Mouse (Mus musculus) forebrain, embryonic 11.5 days (tissue): ENCODE measurements around the gene Treml2. TPM values are rescaled to one million over a fixed set of nuclear protein-coding genes. Genes with fewer than 3 reads are reported as not detected.
"Not testable (repeated sequence)": the region's sequence is repeated elsewhere in the genome, so short reads cannot be mapped to it uniquely, and the experiment has no call there.

Experiments
- ATAC-seq: fragments of 200-750 bp; cut with Nextera tagmentation; replicated peaks from 2 replicates; pipeline ENCODE4 v1.8.0; 2017; ENCODE audit warnings: moderate TSS enrichment; ENCODE audit not compliant: low FRiP score
- DNase-seq: peaks from one replicate; pipeline ENCODE4 v3.0.0-alpha.2; 2017; ENCODE audit warnings: low spot score
- H3K27ac ChIP-seq: fragments of 300-500 bp; sonication (generic); 2 replicates; pipeline ENCODE4 v1.5.1; 2014; ENCODE audit warnings: low read depth, low read length
- H3K27me3 ChIP-seq: fragments of 300-500 bp; sonication (generic); 2 replicates; pipeline ENCODE4 v1.6.1; 2014; ENCODE audit warnings: mild to moderate bottlenecking, low read length, mixed read lengths; ENCODE audit not compliant: control insufficient read depth, insufficient read depth
- H3K36me3 ChIP-seq: fragments of 300-500 bp; sonication (generic); 2 replicates; pipeline ENCODE4 v1.6.1; 2014; ENCODE audit warnings: mild to moderate bottlenecking, low read length, moderate library complexity, mixed read lengths; ENCODE audit not compliant: control insufficient read depth, insufficient read depth
- H3K4me1 ChIP-seq: fragments of 300-500 bp; sonication (generic); replicated peaks from 2 replicates; pipeline ENCODE4 v1.6.1; 2014; ENCODE audit warnings: low read length, mixed read lengths; ENCODE audit not compliant: control insufficient read depth, insufficient read depth
- H3K4me2 ChIP-seq: fragments of 300-500 bp; sonication (generic); 2 replicates; pipeline ENCODE4 v1.6.1; 2014; ENCODE audit warnings: low read depth, mild to moderate bottlenecking, low read length, moderate library complexity, mixed read lengths; ENCODE audit not compliant: severe bottlenecking
- H3K4me3 ChIP-seq: fragments of 300-500 bp; sonication (generic); 2 replicates; pipeline ENCODE4 v1.5.1; 2014; ENCODE audit warnings: low read depth, low read length
- H3K9ac ChIP-seq: fragments of 300-500 bp; sonication (generic); 2 replicates; pipeline ENCODE4 v1.6.1; 2014; ENCODE audit warnings: low read length
- H3K9me3 ChIP-seq: fragments of 300-500 bp; sonication (generic); 2 replicates; pipeline ENCODE4 v1.6.1; 2016; ENCODE audit warnings: low read length, mixed read lengths; ENCODE audit not compliant: control insufficient read depth
- WGBS: fragments of 180-500 bp; shearing (Covaris S2); extraction: QIAGEN DNeasy Blood & Tissue Kit; methylation state at CpG from one replicate; pipeline ENCODE4 v1.1.7; 2014; 5-methylcytosine and 5-hydroxymethylcytosine counted together
- polyA plus RNA-seq: library from polyadenylated mRNA; unstranded; fragments of >200 nt; fragmentation: Nextera tagmentation; extraction: Ambion mirVana; gene quantifications from 2 replicates; pipeline ENCODE4 v1.2.1, GENCODE M21; 2014

Gene Treml2
- polyA plus RNA-seq, 1 experiment from 2014 or later, result 0.20 TPM

DNA sequence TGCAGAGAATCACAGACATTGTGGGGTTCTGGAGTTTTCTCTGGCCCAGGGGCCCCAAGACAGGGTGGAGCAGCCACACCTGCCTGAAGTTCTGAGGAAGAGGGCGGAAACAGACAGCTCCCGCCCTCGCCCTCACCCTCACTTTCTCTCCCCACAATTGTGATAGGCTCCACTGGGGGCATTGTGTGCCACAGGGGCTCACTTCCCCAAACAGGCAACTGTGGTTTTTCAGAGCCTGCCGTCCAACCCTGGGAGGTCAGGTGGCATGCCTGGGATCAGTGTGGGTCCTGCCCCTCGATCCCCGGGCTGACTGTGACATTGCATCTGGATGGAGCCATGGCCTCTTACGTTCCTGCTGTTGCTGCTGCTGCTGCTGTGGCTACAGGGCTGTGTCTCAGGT is 901 bp downstream of the Treml2 start:
- Histone ChIP-seq H3K4me2 (no peak overlapping the region), H3K27ac (no peak overlapping the region), H3K4me3 (no peak overlapping the region), H3K36me3 (no peaks in the 10 kb centered on the region), H3K4me1 (no peaks in the 10 kb centered on the region), H3K9me3 (no peaks in the 10 kb centered on the region), H3K27me3 (no peaks in the 10 kb centered on the region), H3K9ac (no peak overlapping the region)
- ATAC-seq (no peak), DNase-seq (no peak)
- 70% methylated on average over 7 of the region's 7 CpGs for WGBS

- H3K27ac ChIP-seq, result no peak overlapping the region
- WGBS, result 82% methylated on average over 9 of the region's 9 CpGs
- no peak for ATAC-seq
- no peak overlapping the region for H3K4me2 ChIP-seq
- H3K4me3 ChIP-seq, result no peak overlapping the region
- H3K9me3 ChIP-seq, result no peaks in the 10 kb centered on the region
- H3K27me3 ChIP-seq, result no peaks in the 10 kb centered on the region
- H3K4me1 ChIP-seq, result no peaks in the 10 kb centered on the region
- H3K9ac ChIP-seq, result no peak overlapping the region
- DNase-seq, result no peak
- H3K36me3 ChIP-seq, result no peaks in the 10 kb centered on the region
Observed at GRCm38 (mm10) chr17:48300861-48301260, 1.6 kb downstream of the Treml2 start.

DNA sequence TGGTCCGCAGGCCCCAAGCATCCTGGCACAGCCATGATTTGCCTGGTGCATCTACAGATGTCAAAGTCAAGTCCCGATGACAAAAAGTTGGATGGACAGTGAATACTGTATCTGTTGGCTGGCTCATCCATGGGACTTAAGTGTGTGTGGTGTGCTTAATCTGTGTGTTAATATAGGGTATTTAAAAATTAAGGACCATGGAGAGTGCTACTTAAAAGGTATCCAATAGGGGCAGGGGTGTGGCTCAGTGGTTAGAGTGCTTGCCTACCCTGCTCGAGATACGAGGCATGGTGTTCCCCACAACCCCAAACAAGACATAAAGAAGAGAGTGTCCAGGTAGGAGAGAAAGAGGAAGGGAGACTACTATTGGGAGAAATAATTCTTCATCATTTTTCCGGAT is 2.5 kb downstream of the Treml2 start:
- H3K4me3 ChIP-seq, result no peak overlapping the region
- no peaks in the 10 kb centered on the region for H3K4me1 ChIP-seq
- H3K9me3 ChIP-seq, result no peaks in the 10 kb centered on the region
- no peak for DNase-seq
- 91% methylated on average over 5 of the region's 5 CpGs for WGBS
- H3K9ac ChIP-seq, result no peak overlapping the region
- no peak overlapping the region for H3K4me2 ChIP-seq
- H3K27ac ChIP-seq, result no peak overlapping the region
- ATAC-seq, result no peak
- H3K36me3 ChIP-seq, result no peaks in the 10 kb centered on the region
- no peaks in the 10 kb centered on the region for H3K27me3 ChIP-seq

- Histone ChIP-seq H3K9me3 (no peaks in the 10 kb centered on the region), H3K36me3 (no peaks in the 10 kb centered on the region), H3K27ac (no peak overlapping the region), H3K4me2 (no peak overlapping the region), H3K4me1 (no peaks in the 10 kb centered on the region), H3K9ac (no peak overlapping the region), H3K4me3 (no peak overlapping the region), H3K27me3 (no peaks in the 10 kb centered on the region)
- DNase-seq (no peak), ATAC-seq (no peak)
- WGBS, result 85% methylated on average over 2 of the region's 2 CpGs
Observed at GRCm38 (mm10) chr17:48312124-48312523, 12.8 kb downstream of the Treml2 start.

DNA sequence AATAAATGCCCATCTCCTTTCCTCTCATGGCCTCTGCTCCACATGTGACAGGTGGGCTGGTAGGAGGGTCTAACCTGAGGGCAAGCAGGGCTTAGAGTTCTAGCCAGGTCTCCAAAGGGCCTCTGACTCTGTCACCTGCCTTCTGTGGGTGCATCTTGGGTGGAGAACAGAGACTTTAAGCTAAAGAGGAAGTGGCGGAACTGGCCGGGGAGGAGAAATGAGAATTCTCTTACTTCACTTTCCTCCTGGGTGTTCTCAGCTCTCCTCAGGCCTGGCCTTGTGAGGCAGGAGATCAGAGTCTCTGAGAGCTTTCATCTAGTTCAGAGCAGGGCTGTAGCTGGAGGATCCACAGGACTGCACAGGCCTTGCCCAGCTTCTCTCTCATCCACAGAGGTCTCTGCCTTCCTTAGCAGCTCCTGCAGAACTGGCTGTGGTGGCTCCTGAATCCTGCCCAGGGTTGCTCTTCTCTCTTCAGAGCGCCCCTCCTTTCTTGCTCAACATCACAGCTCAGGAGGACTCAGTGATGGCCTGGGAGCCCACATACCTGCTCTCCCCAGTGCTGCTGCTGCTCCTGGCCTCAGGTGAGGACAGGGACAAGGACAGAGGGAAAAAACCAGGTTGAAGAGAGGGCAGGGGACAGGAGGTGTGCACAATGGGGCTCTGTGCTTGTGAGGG is 16.7 kb downstream of the Treml2 start, which contains the start of gene B430306N03Rik:
B430306N03Rik (plus strand) TSS at position 237 of the 675 bp plus-strand sequence.
- H3K27me3 ChIP-seq, DNase-seq: not testable (repeated sequence)
- WGBS, result 94% methylated on average over 3 of the region's 3 CpGs

GRCm38 (mm10) chr17:48318686-48319085 is 19.4 kb downstream of the Treml2 start:
- Histone ChIP-seq H3K27me3 (no peaks in the 10 kb centered on the region), H3K4me3 (no peak overlapping the region), H3K9me3 (no peaks in the 10 kb centered on the region), H3K9ac (no peak overlapping the region), H3K4me1 (no peaks in the 10 kb centered on the region), H3K4me2 (no peak overlapping the region), H3K36me3 (no peaks in the 10 kb centered on the region), H3K27ac (no peak overlapping the region)
- ATAC-seq (no peak), DNase-seq (no peak)
- 93% methylated on average over 1 of the region's 1 CpGs for WGBS

More for the DNA sequence above, 16.7 kb downstream of the Treml2 start, which contains the start of gene B430306N03Rik:
- H3K27ac ChIP-seq, H3K4me2 ChIP-seq, H3K9me3 ChIP-seq, H3K4me3 ChIP-seq, ATAC-seq, H3K4me1 ChIP-seq, H3K9ac ChIP-seq, H3K36me3 ChIP-seq: not testable (repeated sequence)

GRCm38 (mm10) chr17:48321279-48321678 is 22.0 kb downstream of the Treml2 start:
- Histone ChIP-seq H3K4me2 (no peak overlapping the region), H3K4me3 (no peak overlapping the region), H3K27me3 (no peaks in the 10 kb centered on the region), H3K4me1 (no peaks in the 10 kb centered on the region), H3K36me3 (no peaks in the 10 kb centered on the region), H3K9me3 (no peaks in the 10 kb centered on the region), H3K9ac (no peak overlapping the region), H3K27ac (no peak overlapping the region)
- WGBS, result 73% methylated on average over 2 of the region's 2 CpGs
- DNase-seq (no peak), ATAC-seq (no peak)

DNA sequence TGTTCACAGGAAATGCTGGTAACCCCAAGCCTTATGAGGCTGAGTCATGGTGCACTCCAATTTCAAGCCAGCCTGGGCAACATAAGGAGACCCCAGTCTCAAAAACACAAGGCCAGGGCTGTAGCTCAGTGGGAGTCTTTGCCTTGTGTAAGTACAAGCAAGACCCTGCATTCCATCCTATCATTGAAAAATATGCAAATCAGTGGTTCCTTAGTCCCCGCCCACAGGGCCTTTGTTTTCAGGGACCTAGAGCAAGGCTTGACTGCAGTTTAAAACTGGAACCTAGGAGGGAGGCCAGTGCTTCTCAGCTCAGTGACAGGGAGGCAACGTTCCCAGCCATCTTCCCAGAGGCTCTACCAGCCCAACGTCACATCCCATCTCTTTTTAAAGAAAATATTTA is 23.9 kb downstream of the Treml2 start:
- H3K27me3 ChIP-seq, result no peaks in the 10 kb centered on the region
- DNase-seq, result no peak
- no peak overlapping the region for H3K4me3 ChIP-seq
- H3K4me2 ChIP-seq, result no peak overlapping the region
- no peaks in the 10 kb centered on the region for H3K4me1 ChIP-seq
- H3K36me3 ChIP-seq, result no peaks in the 10 kb centered on the region
- H3K27ac ChIP-seq, result no peak overlapping the region
- H3K9ac ChIP-seq, result no peak overlapping the region
- H3K9me3 ChIP-seq, result no peaks in the 10 kb centered on the region
- WGBS, result 71% methylated on average over 3 of the region's 3 CpGs
- no peak for ATAC-seq

- DNase-seq (no peak), ATAC-seq (no peak)
- H3K9ac ChIP-seq, result no peak overlapping the region
- H3K4me3 ChIP-seq, result no peak overlapping the region
- H3K4me1 ChIP-seq, result no peaks in the 10 kb centered on the region
- no peak overlapping the region for H3K4me2 ChIP-seq
- H3K36me3 ChIP-seq, result no peaks in the 10 kb centered on the region
- WGBS, result 91% methylated on average over 5 of the region's 5 CpGs
- H3K27ac ChIP-seq, result no peak overlapping the region
- no peaks in the 10 kb centered on the region for H3K27me3 ChIP-seq
- H3K9me3 ChIP-seq, result no peaks in the 10 kb centered on the region
Observed at GRCm38 (mm10) chr17:48324258-48324657, 25.0 kb downstream of the Treml2 start.
